Comparison of ENCODE assay signal across 15 mouse cellular contexts in genomic region chr6:125726408-125726807, GRCm38 (mm10). TPM values are rescaled to one million over a fixed set of nuclear protein-coding genes. Genes with fewer than 3 reads are reported as not detected.
DNase-seq lines count a peak whose midpoint lies in the region; ATAC-seq and TF ChIP-seq lines count a peak whose summit lies in the region.
"Had no signal": no experiment of that assay in that cellular context is flagged by ENCODE, and none has a peak within 500 bp of the region (broad histone marks: within the 10 kb centered on the region; RNA-seq: fewer than 3 reads in every experiment).

No protein-coding gene starts in this region.

- TF ChIP-seq CTCF in left cerebral cortex, adult 2 months (IDR thresholded peaks at IDR 0.05) = peak; percentile 22
- peak; percentile 83 for TF ChIP-seq CTCF in E14TG2a.4 (conservative IDR thresholded peaks at IDR 0.05; ENCODE audit: low read length)

- H3K9me3 ChIP-seq in E14TG2a.4 (ENCODE audit: low read length) = 0 out of 2 replicates have a peak, but pooled peaks cover 5% of the 10 kb centered on the region

- no peaks in the 10 kb centered on the region for H3K4me1 ChIP-seq in E14TG2a.4 (replicated peaks; ENCODE audit: low read depth, low read length)

- no peak overlapping the region for H3K4me3 ChIP-seq in left cerebral cortex, adult 2 months
- no peak overlapping the region for H3K4me3 ChIP-seq in E14TG2a.4 (replicated peaks; ENCODE audit: low read length)

- peak; percentile 26 for DNase-seq in CD4-positive, CD25-positive, alpha-beta regulatory T cell, adult 2 months (ENCODE audit: low read depth, low spot score)
- DNase-seq in left cerebral cortex, adult 2 months (ENCODE audit: extremely low spot score in 1 of 2, low spot score in 2 of 2) = no peak
- DNase-seq in left cerebral cortex, postnatal 4 days = no peak
- DNase-seq in cerebellum, postnatal 4 days (ENCODE audit: low spot score in 2 of 2) = no peak
- no peak for DNase-seq in heart, adult 18-20 months
- DNase-seq: cerebellum, adult 11 months; right cerebral cortex, postnatal 25 days had no signal

- intact Hi-C loops in left cerebral cortex, adult 2 months (cut with DNase I) = no loop called here
- intact Hi-C loops in left cerebral cortex, postnatal 4 days (cut with DNase I) = no loop called here

- peaks cover 10% of the 10 kb centered on the region; the same call in 1 of the 2 replicates for H3K27me3 ChIP-seq in E14TG2a.4 (ENCODE audit: insufficient read depth, low read length)

- ATAC-seq in CD4-positive, CD25-positive, alpha-beta regulatory T cell, adult 4 months = no peak
- ATAC-seq in erythroblast, adult 5-6 weeks (replicated peaks; ENCODE audit: low FRiP score, poor library complexity, severe bottlenecking) = peak; percentile 57; the same call in 1 of the 2 replicates
- ATAC-seq: Patski had no signal

- no peaks in the 10 kb centered on the region for H3K36me3 ChIP-seq in E14TG2a.4 (ENCODE audit: insufficient read depth, low read length)

- H3K27ac ChIP-seq in left cerebral cortex, adult 2 months = no peak overlapping the region

RNA-seq across cellular contexts. Expression of gene Ano2, which starts 36.2 kb away (rescaled TPM):
- not detected for polyA plus RNA-seq in CD4-positive, CD25-positive, alpha-beta regulatory T cell, adult 4 months (2017; shearing (Covaris generic))
- total RNA-seq in left cerebral cortex, adult 2 months (2021) = 1 to 10 TPM; 4.5 to 4.8 TPM
- total RNA-seq in left cerebral cortex, postnatal 4 days (2021) = under 1 TPM; 0.83 to 0.86 TPM
- total RNA-seq in erythroblast, adult 5-6 weeks (2015; ENCODE audit: low replicate concordance) = not detected in 2 replicates
- total RNA-seq in erythroblast, adult 5-6 weeks (2017; ENCODE audit: low replicate concordance) = not detected in 2 replicates
- not detected for total RNA-seq in heart, adult 18-20 months (2021)
- total RNA-seq: megakaryocyte, adult 5-6 weeks; neutrophil, adult 5-6 weeks had no signal
- polyA plus RNA-seq: heart, postnatal 0 days; liver, embryonic 16.5 days had no signal
